Mouse (Mus musculus): ENCODE measurements around the gene Bend3.

DNA sequence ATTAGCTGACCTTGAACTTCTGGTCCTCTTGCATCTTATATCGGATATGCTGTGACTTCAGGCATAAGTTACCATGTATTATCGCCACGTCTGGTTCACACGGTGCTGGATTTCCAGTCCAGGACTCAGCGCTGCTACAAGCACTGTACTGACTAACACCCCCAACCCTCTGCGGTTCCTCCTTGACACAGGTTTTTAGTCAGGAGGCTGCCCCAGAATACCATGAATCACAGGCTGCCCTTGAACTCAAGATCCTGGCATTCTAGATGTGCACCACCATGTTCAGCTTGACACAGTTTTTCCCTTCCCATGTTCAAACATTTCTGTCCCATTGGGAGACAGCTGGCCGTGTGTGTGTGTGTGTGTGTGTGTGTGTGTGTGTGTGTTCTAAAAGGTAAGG, 10.5 kb downstream of the Bend3 start:
- TF ChIP-seq CTCF (IDR thresholded peaks at IDR 0.05; ENCODE audit: extremely low read depth, insufficient read depth, low read length), result no peak
- TF ChIP-seq POLR2A (IDR thresholded peaks at IDR 0.05; ENCODE audit: extremely low read depth, insufficient read depth, low read length), result no peak

Data from cortical plate, adult 2 months (tissue).